Mouse (Mus musculus) testis, adult 2 months (tissue): Measurements from ENCODE around the gene Ipo5.

Experiments used
- CTCF ChIP-seq: fragments of 200-500 bp; IDR thresholded peaks from 2 replicates; pipeline ENCODE4 v1.5.1; 2012; ENCODE audit warnings: low read depth, mild to moderate bottlenecking, inconsistent platforms, low read length, moderate library complexity; ENCODE audit not compliant: control insufficient read depth, insufficient read depth, insufficient replicate concordance
- POLR2A ChIP-seq: fragments of 200-500 bp; IDR thresholded peaks from 2 replicates; pipeline ENCODE4 v1.6.1; 2012; ENCODE audit warnings: low read depth, mild to moderate bottlenecking, inconsistent platforms, low read length, moderate library complexity; ENCODE audit not compliant: control insufficient read depth

DNA sequence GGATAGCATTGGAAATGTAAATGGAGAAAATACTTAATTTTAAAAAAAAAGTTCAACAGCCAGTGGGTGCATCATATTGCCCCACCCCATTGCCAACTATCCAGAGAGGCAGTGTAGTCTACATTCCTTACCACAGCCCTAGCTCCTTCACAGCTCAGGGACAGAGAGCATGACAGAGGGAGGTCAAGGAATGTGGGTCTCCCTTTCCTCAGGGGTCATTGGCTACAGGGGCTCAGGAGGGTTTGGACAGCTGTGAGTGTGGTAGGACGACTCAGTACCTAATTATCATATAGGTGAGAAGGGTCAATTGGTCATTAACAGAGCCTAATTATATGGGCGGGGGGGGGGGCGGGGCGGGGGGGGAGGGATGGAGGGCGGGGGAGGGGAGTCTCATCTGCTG, 30.4 kb upstream of the Ipo5 start:
- no peak for TF ChIP-seq POLR2A
- TF ChIP-seq CTCF, result no peak
